Mouse (Mus musculus): ENCODE measurements around the gene Mrpl49. TPM values are rescaled to one million over a fixed set of nuclear protein-coding genes. Genes with fewer than 3 reads are reported as not detected.

Gene Mrpl49
- polyA plus RNA-seq, 1 experiment from 2014 or later: 29.6 TPM

DNA sequence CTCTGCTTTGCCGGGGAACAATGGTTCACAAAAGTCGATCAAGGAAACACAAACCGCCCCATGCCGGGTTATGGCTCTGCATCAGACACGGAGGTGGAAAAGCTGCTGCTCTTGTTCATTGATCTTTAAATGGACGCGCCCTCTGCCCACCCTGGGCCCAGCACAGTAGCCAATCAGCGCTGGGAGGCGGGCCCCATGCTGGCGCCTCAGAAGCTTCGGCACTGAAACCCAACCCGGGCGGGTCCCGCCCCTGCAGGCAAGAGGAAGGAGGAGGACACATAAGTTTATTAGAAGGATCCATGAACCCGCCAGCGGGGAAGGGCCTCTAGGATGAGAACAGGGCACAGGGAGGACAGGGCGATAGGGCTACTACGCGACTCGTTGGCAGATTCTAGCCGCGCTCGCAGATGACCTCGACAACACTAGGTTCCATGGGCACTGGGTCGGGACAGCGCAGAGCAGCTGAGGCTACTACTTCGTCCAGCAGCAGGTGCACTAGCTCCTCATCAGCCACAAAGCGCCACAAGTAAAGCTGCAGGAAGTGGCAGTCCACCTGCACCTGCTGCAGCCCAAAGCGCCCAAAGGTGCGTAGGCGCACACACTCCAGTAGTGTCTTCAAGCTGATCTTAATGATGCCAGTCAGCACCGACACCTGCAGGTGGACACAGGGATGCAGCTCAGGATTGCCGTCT, 10.3 kb upstream of the Mrpl49 start, which contains the start of gene Tm7sf2:
Tm7sf2 (minus strand) TSS at position 650 of the 692 bp plus-strand sequence.
- H3K27me3 ChIP-seq (ENCODE audit: insufficient read depth, low read length): no peaks in the 10 kb centered on the region
- no peak for TF ChIP-seq EP300 (IDR thresholded peaks at IDR 0.05; ENCODE audit: low read depth)
- TF ChIP-seq CTCF (IDR thresholded peaks at IDR 0.05; ENCODE audit: low read depth): no peak
- no peaks in the 10 kb centered on the region for H3K9me3 ChIP-seq (ENCODE audit: low read length)
- ATAC-seq (peak; percentile 89), DNase-seq (peak; percentile 92)
- H3K36me3 ChIP-seq (replicated peaks; ENCODE audit: insufficient read depth, low read length): peaks cover 18% of the 10 kb centered on the region
- H3K4me1 ChIP-seq (ENCODE audit: insufficient read depth): peaks cover 31% of the 10 kb centered on the region
- H3K27ac ChIP-seq (ENCODE audit: low read depth): peak within 1 kb of the TSS; percentile 86
- 14% methylated on average over 33 of the region's 33 CpGs for WGBS (ENCODE audit: insufficient replicate concordance)
- peak within 1 kb of the TSS; percentile 68 for H3K9ac ChIP-seq (replicated peaks)
- H3K4me2 ChIP-seq (ENCODE audit: low read depth, low read length): peak within 1 kb of the TSS; percentile 96
- H3K4me3 ChIP-seq (ENCODE audit: low read depth, low read length): peak within 1 kb of the TSS; percentile 63

DNA sequence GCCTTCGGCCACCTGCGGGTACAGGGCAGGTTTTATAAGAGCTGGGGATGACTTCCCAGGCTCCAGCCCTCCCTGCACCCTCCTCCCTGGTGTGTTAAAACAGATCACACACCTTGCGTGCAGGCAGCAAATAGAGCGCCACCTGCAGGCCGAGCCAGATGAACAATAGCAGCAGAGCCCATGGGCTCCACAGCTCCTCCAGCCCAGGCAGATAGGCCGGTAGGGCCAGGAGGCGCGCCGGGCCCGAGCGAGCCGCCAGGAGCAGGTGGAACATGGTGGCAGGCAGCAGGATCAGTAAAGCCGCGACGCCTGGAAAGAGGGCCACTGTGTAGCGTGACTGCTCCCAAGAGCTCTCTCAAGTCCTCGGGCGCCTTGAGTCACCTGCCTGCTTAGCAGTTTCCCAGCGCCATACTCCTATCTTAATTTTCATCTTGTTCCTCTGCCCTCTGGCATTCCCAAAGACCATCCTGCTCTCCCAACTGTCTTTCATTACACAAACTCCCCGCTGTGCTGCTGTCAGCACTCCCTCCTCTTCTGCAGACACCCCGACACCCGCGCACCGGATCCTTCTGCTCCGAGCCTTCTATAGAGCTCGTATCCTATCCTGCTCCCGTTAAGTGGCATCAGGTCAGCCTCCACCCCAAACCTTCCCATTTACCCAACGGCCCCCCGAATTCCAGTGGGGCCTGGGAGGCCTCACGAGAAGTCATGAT, 9.6 kb upstream of the Mrpl49 start:
- no peaks in the 10 kb centered on the region for H3K9me3 ChIP-seq (ENCODE audit: low read length)
- peaks cover 14% of the 10 kb centered on the region for H3K36me3 ChIP-seq (replicated peaks; ENCODE audit: insufficient read depth, low read length)
- peak; percentile 92 for DNase-seq
- H3K4me3 ChIP-seq (ENCODE audit: low read depth, low read length): peak overlapping the region; percentile 63
- peak overlapping the region; percentile 86 for H3K27ac ChIP-seq (ENCODE audit: low read depth)
- no peak for TF ChIP-seq EP300 (IDR thresholded peaks at IDR 0.05; ENCODE audit: low read depth)
- peak; percentile 96 for TF ChIP-seq CTCF (IDR thresholded peaks at IDR 0.05; ENCODE audit: low read depth)
- WGBS (ENCODE audit: insufficient replicate concordance): 1% methylated on average over 30 of the region's 30 CpGs
- peak overlapping the region; percentile 96 for H3K4me2 ChIP-seq (ENCODE audit: low read depth, low read length)
- no peaks in the 10 kb centered on the region for H3K27me3 ChIP-seq (ENCODE audit: insufficient read depth, low read length)
- H3K9ac ChIP-seq (replicated peaks): peak overlapping the region; percentile 68
- H3K4me1 ChIP-seq (ENCODE audit: insufficient read depth): peaks cover 38% of the 10 kb centered on the region
- peak; percentile 66 for ATAC-seq

DNA sequence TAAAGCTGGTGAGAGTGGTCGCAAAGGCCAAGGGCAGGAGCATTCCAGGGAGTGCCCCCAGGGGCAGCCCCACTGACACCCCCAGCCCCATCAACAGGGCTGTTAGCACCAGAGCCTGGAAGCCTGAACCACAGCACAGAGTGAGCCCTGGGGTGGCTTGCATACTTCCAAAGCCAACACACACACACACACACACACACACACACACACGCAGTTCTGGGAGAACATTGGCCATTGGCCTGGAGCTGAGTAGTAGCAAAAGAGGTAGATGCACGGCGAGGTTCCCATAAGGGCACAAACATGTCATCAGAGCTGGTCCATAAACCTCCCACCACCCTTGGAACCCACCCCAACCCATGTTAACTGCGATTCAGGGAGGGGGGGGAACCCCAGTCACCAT, 9.0 kb upstream of the Mrpl49 start:
- H3K4me1 ChIP-seq (ENCODE audit: insufficient read depth): peaks cover 40% of the 10 kb centered on the region
- H3K36me3 ChIP-seq (replicated peaks; ENCODE audit: insufficient read depth, low read length): peaks cover 14% of the 10 kb centered on the region
- H3K9ac ChIP-seq (replicated peaks): peak overlapping the region; percentile 68
- H3K27me3 ChIP-seq (ENCODE audit: insufficient read depth, low read length): no peaks in the 10 kb centered on the region
- H3K9me3 ChIP-seq (ENCODE audit: low read length): no peaks in the 10 kb centered on the region
- WGBS (ENCODE audit: insufficient replicate concordance): 29% methylated on average over 4 of the region's 5 CpGs
- DNase-seq (no peak), ATAC-seq (no peak)
- peak overlapping the region; percentile 63 for H3K4me3 ChIP-seq (ENCODE audit: low read depth, low read length)
- H3K4me2 ChIP-seq (ENCODE audit: low read depth, low read length): peak overlapping the region; percentile 96
- TF ChIP-seq CTCF (IDR thresholded peaks at IDR 0.05; ENCODE audit: low read depth): no peak
- TF ChIP-seq EP300 (IDR thresholded peaks at IDR 0.05; ENCODE audit: low read depth): no peak
- H3K27ac ChIP-seq (ENCODE audit: low read depth): peak overlapping the region; percentile 86; the same call in 1 of the 2 replicates

DNA sequence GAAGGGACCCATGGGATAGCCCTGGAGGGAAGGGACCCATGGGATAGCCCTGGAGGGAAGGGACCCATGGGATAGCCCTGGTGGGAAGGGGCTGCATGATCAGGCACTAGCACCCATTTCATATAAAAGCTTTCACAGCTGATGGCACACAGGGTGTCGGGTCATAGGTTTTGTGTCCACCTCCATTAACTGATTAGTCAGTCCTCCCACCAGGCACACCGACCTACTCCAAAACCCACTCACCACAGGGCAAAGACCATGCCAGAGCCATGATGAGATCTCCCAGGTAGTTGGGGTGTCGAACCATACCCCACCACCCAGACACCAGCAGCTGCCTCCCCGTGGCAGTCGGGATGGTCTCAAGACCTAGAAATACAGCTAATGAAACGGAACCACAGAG, 5.5 kb upstream of the Mrpl49 start:
- Histone ChIP-seq H3K36me3 (replicated peaks; ENCODE audit: insufficient read depth, low read length) (peaks cover 10% of the 10 kb centered on the region; the same call in 1 of the 2 replicates), H3K27ac (ENCODE audit: low read depth) (peak overlapping the region; percentile 98), H3K4me3 (ENCODE audit: low read depth, low read length) (no peak overlapping the region), H3K4me2 (ENCODE audit: low read depth, low read length) (peak overlapping the region; percentile 94), H3K9me3 (ENCODE audit: low read length) (no peaks in the 10 kb centered on the region), H3K9ac (replicated peaks) (peak overlapping the region; percentile 97; the same call in 1 of the 2 replicates), H3K4me1 (ENCODE audit: insufficient read depth) (peaks cover 52% of the 10 kb centered on the region), H3K27me3 (ENCODE audit: insufficient read depth, low read length) (no peaks in the 10 kb centered on the region)
- WGBS (ENCODE audit: insufficient replicate concordance): 87% methylated on average over 6 of the region's 6 CpGs
- no peak for ATAC-seq
- no peak for TF ChIP-seq CTCF (IDR thresholded peaks at IDR 0.05; ENCODE audit: low read depth)
- no peak for TF ChIP-seq EP300 (IDR thresholded peaks at IDR 0.05; ENCODE audit: low read depth)
- no peak for DNase-seq

DNA sequence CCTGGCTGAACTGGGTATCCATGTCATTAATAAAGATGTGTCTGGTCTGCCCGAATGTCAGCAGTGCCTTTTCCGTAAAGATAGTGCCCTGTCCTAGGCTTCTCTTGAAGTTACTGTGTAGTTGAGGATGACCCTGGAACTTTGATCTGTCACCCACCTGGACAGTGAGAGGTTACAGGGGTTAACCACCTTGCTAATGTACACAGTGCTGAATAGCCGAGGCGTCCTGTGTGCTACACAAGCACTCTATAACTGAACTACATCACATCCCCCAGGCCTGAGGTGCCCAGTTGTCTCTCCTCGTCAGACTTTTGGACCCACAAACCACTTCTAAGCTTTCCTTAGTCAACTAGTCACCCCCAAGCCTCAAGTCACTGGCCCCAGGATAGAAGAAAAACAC, 4.8 kb upstream of the Mrpl49 start:
- Histone ChIP-seq H3K9ac (replicated peaks) (peak overlapping the region; percentile 97), H3K4me2 (ENCODE audit: low read depth, low read length) (peak overlapping the region; percentile 94), H3K27ac (ENCODE audit: low read depth) (peak overlapping the region; percentile 98), H3K36me3 (replicated peaks; ENCODE audit: insufficient read depth, low read length) (peaks cover 10% of the 10 kb centered on the region; the same call in 1 of the 2 replicates), H3K27me3 (ENCODE audit: insufficient read depth, low read length) (no peaks in the 10 kb centered on the region), H3K4me1 (ENCODE audit: insufficient read depth) (peaks cover 46% of the 10 kb centered on the region), H3K4me3 (ENCODE audit: low read depth, low read length) (peak overlapping the region; percentile 89), H3K9me3 (ENCODE audit: low read length) (no peaks in the 10 kb centered on the region)
- TF ChIP-seq EP300 (IDR thresholded peaks at IDR 0.05; ENCODE audit: low read depth) (no peak), CTCF (IDR thresholded peaks at IDR 0.05; ENCODE audit: low read depth) (no peak)
- 35% methylated on average over 5 of the region's 5 CpGs for WGBS (ENCODE audit: insufficient replicate concordance)
- ATAC-seq (peak; percentile 7; the same call in 1 of the 2 replicates), DNase-seq (no peak)

DNA sequence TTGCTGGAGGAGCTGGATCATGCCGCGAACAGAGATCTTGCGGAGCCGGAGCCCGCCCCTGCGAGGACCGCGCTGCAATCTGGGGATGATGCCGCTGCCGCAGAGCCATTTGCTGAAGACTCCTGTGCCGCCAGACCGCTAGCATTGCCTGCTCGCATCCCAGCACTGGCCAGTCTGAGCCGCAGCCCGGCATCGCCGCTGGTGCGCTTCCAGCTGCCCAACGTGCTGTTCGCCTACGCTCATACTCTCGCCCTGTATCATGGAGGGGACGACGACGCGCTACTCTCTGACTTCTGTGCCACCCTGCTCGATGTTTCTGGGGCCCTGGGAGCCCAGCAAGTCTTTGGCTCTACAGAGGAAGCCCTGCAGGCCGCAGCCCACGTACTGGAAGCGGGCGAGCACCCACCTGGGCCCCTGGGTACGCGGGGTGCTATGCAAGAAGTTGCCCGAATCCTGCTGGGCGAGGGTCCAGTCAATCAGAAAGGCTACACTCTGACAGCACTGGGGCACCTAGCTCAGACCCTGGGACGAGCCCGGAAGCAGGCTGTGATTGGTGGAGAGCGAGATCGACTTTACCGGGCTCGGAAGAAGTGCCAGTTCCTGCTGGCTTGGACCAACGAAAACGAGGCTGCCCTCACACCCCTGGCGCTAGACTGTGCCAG, 4.2 kb upstream of the Mrpl49 start:
- ATAC-seq (peak; percentile 40), DNase-seq (peak; percentile 77)
- Histone ChIP-seq H3K4me2 (ENCODE audit: low read depth, low read length) (peak overlapping the region; percentile 94), H3K27me3 (ENCODE audit: insufficient read depth, low read length) (no peaks in the 10 kb centered on the region), H3K4me1 (ENCODE audit: insufficient read depth) (peaks cover 42% of the 10 kb centered on the region), H3K4me3 (ENCODE audit: low read depth, low read length) (peak overlapping the region; percentile 89), H3K9me3 (ENCODE audit: low read length) (no peaks in the 10 kb centered on the region), H3K36me3 (replicated peaks; ENCODE audit: insufficient read depth, low read length) (peaks cover 10% of the 10 kb centered on the region; the same call in 1 of the 2 replicates), H3K27ac (ENCODE audit: low read depth) (peak overlapping the region; percentile 98), H3K9ac (replicated peaks) (peak overlapping the region; percentile 97)
- TF ChIP-seq CTCF (IDR thresholded peaks at IDR 0.05; ENCODE audit: low read depth): no peak
- TF ChIP-seq EP300 (IDR thresholded peaks at IDR 0.05; ENCODE audit: low read depth): no peak
- WGBS (ENCODE audit: insufficient replicate concordance): under 1% methylated on average over 44 of the region's 44 CpGs

Measured in liver, postnatal 0 days (tissue).